Mouse (Mus musculus): ENCODE measurements around the gene Adamts12. TPM values are rescaled to one million over a fixed set of nuclear protein-coding genes. Genes with fewer than 3 reads are reported as not detected.

Gene Adamts12
- total RNA-seq (2021): 16.4 and 16.6 TPM in 2 replicates
- long read RNA-seq, experiment 1, partial matches to known transcripts: 1 of 1 reads
- long read RNA-seq, experiment 1, other reads (novel, unspliced or antisense): 0 of 1 reads
- long read RNA-seq, experiment 2: 0 reads

GRCm38 (mm10) chr15:11064558-11065411, at the start of gene Adamts12:
Adamts12 (plus strand) TSS chr15:11064790.
- peak; percentile 70 for DNase-seq

GRCm38 (mm10) chr15:11014931-11015330, 49.7 kb upstream of the Adamts12 start:
- DNase-seq: no peak

- DNase-seq: no peak
Measured at GRCm38 (mm10) chr15:11026801-11027561, 37.6 kb upstream of the Adamts12 start.

- DNase-seq: no peak
Measured at GRCm38 (mm10) chr15:11030188-11030587, 34.4 kb upstream of the Adamts12 start.

- DNase-seq: no peak
Measured at GRCm38 (mm10) chr15:11035947-11036474, 28.6 kb upstream of the Adamts12 start.

- DNase-seq: peak; percentile 11
Measured at GRCm38 (mm10) chr15:11036535-11037375, 27.8 kb upstream of the Adamts12 start.

- no peak for DNase-seq
Measured at GRCm38 (mm10) chr15:11037376-11037695, 27.3 kb upstream of the Adamts12 start.

GRCm38 (mm10) chr15:11037711-11038110, 26.9 kb upstream of the Adamts12 start, which contains the start of gene Rxfp3:
Rxfp3 (minus strand) TSS chr15:11037991.
- peak; percentile 24 for DNase-seq

- DNase-seq: peak; percentile 30
Measured at GRCm38 (mm10) chr15:11038476-11038875, 26.1 kb upstream of the Adamts12 start.

GRCm38 (mm10) chr15:11040067-11040466, 24.5 kb upstream of the Adamts12 start:
- DNase-seq: peak; percentile 19

GRCm38 (mm10) chr15:11041229-11041628, 23.4 kb upstream of the Adamts12 start:
- no peak for DNase-seq

- DNase-seq: no peak
Measured at GRCm38 (mm10) chr15:11042828-11043227, 21.8 kb upstream of the Adamts12 start.

- no peak for DNase-seq
Measured at GRCm38 (mm10) chr15:11053678-11054439, 10.7 kb upstream of the Adamts12 start.

GRCm38 (mm10) chr15:11054440-11055080, 10.0 kb upstream of the Adamts12 start:
- DNase-seq: no peak

GRCm38 (mm10) chr15:11062903-11063302, 1.7 kb upstream of the Adamts12 start:
- DNase-seq: no peak

- DNase-seq: no peak
Measured at GRCm38 (mm10) chr15:11064160-11064557, 431 bp upstream of the Adamts12 start.

GRCm38 (mm10) chr15:11065528-11066171, 1.1 kb downstream of the Adamts12 start:
- peak; percentile 6 for DNase-seq

- DNase-seq: no peak
Measured at GRCm38 (mm10) chr15:11066299-11066698, 1.7 kb downstream of the Adamts12 start.

GRCm38 (mm10) chr15:11067891-11068290, 3.3 kb downstream of the Adamts12 start:
- DNase-seq: no peak
